Mouse (Mus musculus) MEL (cell line): ENCODE measurements around the gene Il31.
"Not testable (repeated sequence)": the region's sequence is repeated elsewhere in the genome, so short reads cannot be mapped to it uniquely, and the experiment has no call there.

Experiments used
- BHLHE40 ChIP-seq: IDR thresholded peaks from 2 replicates; pipeline ENCODE4 v1.6.1; 2012; ENCODE audit warnings: low read depth, mild to moderate bottlenecking, inconsistent platforms, low read length, improper control_type of control experiment, borderline replicate concordance
- CTCF ChIP-seq, 3 experiments: IDR thresholded peaks in 2 of 3; conservative IDR thresholded peaks in 1 of 3; 2 replicates each; pipeline ENCODE4 v1.5.1; 2011 to 2012; ENCODE audit warnings: low read length in 3 of 3, low read depth in 2 of 3, mild to moderate bottlenecking in 2 of 3, improper control_type of control experiment in 1 of 3, inconsistent platforms in 1 of 3, mixed read lengths in 1 of 3, moderate library complexity in 1 of 3; ENCODE audit not compliant: control insufficient read depth in 1 of 3, insufficient read depth in 1 of 3, poor library complexity in 1 of 3, severe bottlenecking in 1 of 3
- ELF1 ChIP-seq: IDR thresholded peaks from 2 replicates; pipeline ENCODE4 v1.6.1; 2014; ENCODE audit warnings: low read depth, mild to moderate bottlenecking, inconsistent platforms, low read length, improper control_type of control experiment, moderate library complexity
- EP300 ChIP-seq, 2 experiments: IDR thresholded peaks; 2 replicates each; pipeline ENCODE4 v1.6.1; 2011; ENCODE audit warnings: improper control_type of control experiment in 2 of 2, low read length in 2 of 2, low read depth in 1 of 2, mild to moderate bottlenecking in 1 of 2
- JUND ChIP-seq: IDR thresholded peaks from 2 replicates; pipeline ENCODE4 v1.6.1; 2011; ENCODE audit warnings: low read depth, mild to moderate bottlenecking, improper control_type of control experiment, low read length
- KAT2A ChIP-seq: conservative IDR thresholded peaks from 2 replicates; pipeline ENCODE4 v1.6.1; 2012; ENCODE audit warnings: low read depth, low read length, improper control_type of control experiment, inconsistent platforms
- POLR2A ChIP-seq, 2 experiments: IDR thresholded peaks; 2 replicates each; pipeline ENCODE4 v1.6.1; 2011 to 2012; ENCODE audit warnings: low read length in 2 of 2, mild to moderate bottlenecking in 2 of 2, control low read depth in 1 of 2, improper control_type of control experiment in 1 of 2, low read depth in 1 of 2, moderate library complexity in 1 of 2; ENCODE audit not compliant: control insufficient read depth in 1 of 2, insufficient read depth in 1 of 2, poor library complexity in 1 of 2
- RCOR1 ChIP-seq: IDR thresholded peaks from 2 replicates; pipeline ENCODE4 v1.6.1; 2012; ENCODE audit warnings: low read depth, mild to moderate bottlenecking, inconsistent platforms, low read length, improper control_type of control experiment
- TBP ChIP-seq: IDR thresholded peaks from 2 replicates; pipeline ENCODE4 v1.8.0; 2011; ENCODE audit warnings: low read depth, low read length, improper control_type of control experiment
- TCF12 ChIP-seq: IDR thresholded peaks from 2 replicates; pipeline ENCODE4 v1.6.1; 2014; ENCODE audit warnings: low read depth, mild to moderate bottlenecking, inconsistent platforms, low read length, improper control_type of control experiment, moderate library complexity
- UBTF ChIP-seq: IDR thresholded peaks from 2 replicates; pipeline ENCODE4 v1.6.1; 2012; ENCODE audit warnings: low read depth, mild to moderate bottlenecking, inconsistent platforms, low read length, improper control_type of control experiment, moderate library complexity, borderline replicate concordance; ENCODE audit not compliant: insufficient read depth

- not testable (repeated sequence) for TF ChIP-seq CTCF (IDR thresholded peaks at IDR 0.05 in 2 of 3, conservative IDR thresholded peaks at IDR 0.05 in 1 of 3; ENCODE audit: control insufficient read depth in 1 of 3, insufficient read depth in 1 of 3, low read depth in 2 of 3, low read length in 3 of 3, poor library complexity in 1 of 3, severe bottlenecking in 1 of 3); KAT2A; JUND; POLR2A (IDR thresholded peaks at IDR 0.05; ENCODE audit: control insufficient read depth in 1 of 2, insufficient read depth in 1 of 2, low read depth in 1 of 2, low read length in 2 of 2, poor library complexity in 1 of 2); TBP; EP300 (IDR thresholded peaks at IDR 0.05; ENCODE audit: low read depth in 1 of 2, low read length in 2 of 2); RCOR1; ELF1; BHLHE40; TCF12; UBTF
Observed at GRCm38 (mm10) chr5:123511426-123511825, 22.1 kb upstream of the Il31 start.
